Mouse (Mus musculus): ENCODE results near the gene Rbm6. TPM values are rescaled to one million over a fixed set of nuclear protein-coding genes. Genes with fewer than 3 reads are reported as not detected.
A peak's percentile ranks its signal among the peaks of the same experiment; 100 is the strongest.

Rbm6 gene
- total and polyA plus RNA-seq, 2 experiments: 9.9 to 34.4 TPM

- Histone ChIP-seq H3K4me1 (ENCODE audit: control insufficient read depth, insufficient read depth, low read length) (peaks cover 3% of the 10 kb centered on the region; the same call in 1 of the 2 replicates), H3K36me3 (ENCODE audit: control insufficient read depth, insufficient read depth, low read length) (peaks cover 6% of the 10 kb centered on the region; the same call in 1 of the 2 replicates), H3K4me3 (ENCODE audit: insufficient read depth, low read depth, low read length) (no peak overlapping the region), H3K79me2 (ENCODE audit: control insufficient read depth, insufficient read depth, low read length) (peaks cover 14% of the 10 kb centered on the region; the same call in 1 of the 2 replicates), H3K27me3 (ENCODE audit: control insufficient read depth, insufficient read depth, low read length) (no peaks in the 10 kb centered on the region), H3K9ac (ENCODE audit: low read depth, low read length) (no peak overlapping the region), H3K27ac (replicated peaks; ENCODE audit: insufficient read depth, low read depth, low read length) (no peak overlapping the region)
- TF ChIP-seq CTCF (IDR thresholded peaks at IDR 0.05; ENCODE audit: low read depth, low read length) (no peak), POLR2A (IDR thresholded peaks at IDR 0.05; ENCODE audit: extremely low read depth, insufficient read depth, low read length) (no peak)
- WGBS: 72% methylated on average over 6 of the region's 6 CpGs
- no peak for DNase-seq (ENCODE audit: extremely low read depth, low read depth, low spot score)
These were observed 17.2 kb upstream of the Rbm6 start for GRCm38 (mm10) chr9:107890260-107890659.

DNA sequence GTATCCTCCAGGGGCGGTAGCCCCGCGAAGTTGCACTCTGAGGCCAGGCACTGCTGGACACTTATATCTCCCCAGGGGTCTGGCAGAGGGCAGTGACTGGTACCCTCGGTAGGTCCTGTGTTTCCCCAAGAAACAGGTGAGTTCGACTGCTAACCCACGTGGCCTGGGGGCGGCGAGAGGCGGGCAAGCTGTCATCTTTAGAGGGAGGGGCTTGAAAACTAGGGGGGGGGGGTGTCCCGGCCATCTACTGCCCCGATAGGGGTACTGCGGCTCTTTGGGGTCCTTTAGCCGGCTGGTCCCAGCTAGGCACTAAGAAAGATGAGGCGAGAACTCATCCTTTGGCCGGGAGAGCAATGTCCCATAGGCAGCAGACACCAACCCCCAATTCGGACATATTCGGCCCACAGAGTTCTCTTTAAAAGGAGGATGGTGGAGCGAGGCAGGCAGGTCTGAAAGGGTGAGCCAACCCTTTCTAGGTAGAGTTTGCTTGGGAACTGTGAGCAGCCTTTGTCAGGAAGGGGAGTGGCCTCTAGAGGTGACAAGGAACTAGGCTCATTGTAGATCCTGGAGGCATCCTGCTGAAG is 15.3 kb upstream of the Rbm6 start:
- peak overlapping the region; percentile 40 for H3K27ac ChIP-seq (replicated peaks; ENCODE audit: insufficient read depth, low read depth, low read length)
- H3K36me3 ChIP-seq (ENCODE audit: control insufficient read depth, insufficient read depth, low read length): peaks cover 6% of the 10 kb centered on the region; the same call in 1 of the 2 replicates
- peak overlapping the region; percentile 63 for H3K4me3 ChIP-seq (ENCODE audit: insufficient read depth, low read depth, low read length)
- no peaks in the 10 kb centered on the region for H3K27me3 ChIP-seq (ENCODE audit: control insufficient read depth, insufficient read depth, low read length)
- no peak for TF ChIP-seq POLR2A (IDR thresholded peaks at IDR 0.05; ENCODE audit: extremely low read depth, insufficient read depth, low read length)
- TF ChIP-seq CTCF (IDR thresholded peaks at IDR 0.05; ENCODE audit: low read depth, low read length): no peak
- H3K79me2 ChIP-seq (ENCODE audit: control insufficient read depth, insufficient read depth, low read length): peaks cover 14% of the 10 kb centered on the region; the same call in 1 of the 2 replicates
- peak; percentile 50 for DNase-seq (ENCODE audit: extremely low read depth, low read depth, low spot score)
- peak overlapping the region; percentile 69 for H3K9ac ChIP-seq (ENCODE audit: low read depth, low read length)
- peaks cover 3% of the 10 kb centered on the region; the same call in 1 of the 2 replicates for H3K4me1 ChIP-seq (ENCODE audit: control insufficient read depth, insufficient read depth, low read length)
- WGBS: under 1% methylated on average over 18 of the region's 18 CpGs

DNA sequence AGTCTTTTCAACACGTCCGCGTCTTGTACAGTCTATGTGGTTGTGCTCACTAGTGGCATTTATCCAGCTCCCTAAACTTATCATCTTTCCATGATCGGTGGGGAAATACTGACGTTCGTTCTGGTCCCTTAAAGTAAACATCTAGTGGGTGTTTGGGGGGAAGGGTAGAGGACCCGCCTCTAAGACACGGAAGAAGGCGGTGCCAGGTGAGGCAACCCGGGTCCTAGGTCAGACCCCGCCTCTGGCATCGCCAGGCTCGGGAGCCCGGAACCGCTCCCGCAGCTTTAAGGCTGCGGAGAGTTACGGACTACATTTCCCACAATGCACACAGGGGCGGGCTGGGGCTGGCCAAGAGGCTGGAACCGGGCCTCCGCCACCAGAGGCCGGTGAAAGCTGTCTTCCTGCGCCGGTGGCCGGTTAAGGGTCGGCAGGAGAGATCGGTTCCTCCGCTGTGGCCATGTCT is 14.8 kb upstream of the Rbm6 start, which contains the start of gene Mon1a:
Gene Mon1a, plus strand, starts transcription at position 348 of the 463 bp plus-strand sequence.
- Histone ChIP-seq H3K4me1 (ENCODE audit: control insufficient read depth, insufficient read depth, low read length) (peaks cover 3% of the 10 kb centered on the region; the same call in 1 of the 2 replicates), H3K79me2 (ENCODE audit: control insufficient read depth, insufficient read depth, low read length) (peaks cover 14% of the 10 kb centered on the region; the same call in 1 of the 2 replicates), H3K27ac (replicated peaks; ENCODE audit: insufficient read depth, low read depth, low read length) (peak within 1 kb of the TSS; percentile 40), H3K4me3 (ENCODE audit: insufficient read depth, low read depth, low read length) (peak within 1 kb of the TSS; percentile 63), H3K36me3 (ENCODE audit: control insufficient read depth, insufficient read depth, low read length) (peaks cover 6% of the 10 kb centered on the region; the same call in 1 of the 2 replicates), H3K27me3 (ENCODE audit: control insufficient read depth, insufficient read depth, low read length) (no peaks in the 10 kb centered on the region), H3K9ac (ENCODE audit: low read depth, low read length) (peak within 1 kb of the TSS; percentile 69)
- WGBS: under 1% methylated on average over 28 of the region's 28 CpGs
- TF ChIP-seq CTCF (IDR thresholded peaks at IDR 0.05; ENCODE audit: low read depth, low read length) (no peak), POLR2A (IDR thresholded peaks at IDR 0.05; ENCODE audit: extremely low read depth, insufficient read depth, low read length) (peak; percentile 69)
- peak; percentile 88 for DNase-seq (ENCODE audit: extremely low read depth, low read depth, low spot score)

- no peak overlapping the region for H3K9ac ChIP-seq (ENCODE audit: low read depth, low read length)
- H3K36me3 ChIP-seq (ENCODE audit: control insufficient read depth, insufficient read depth, low read length): no peaks in the 10 kb centered on the region
- no peaks in the 10 kb centered on the region for H3K27me3 ChIP-seq (ENCODE audit: control insufficient read depth, insufficient read depth, low read length)
- no peaks in the 10 kb centered on the region for H3K4me1 ChIP-seq (ENCODE audit: control insufficient read depth, insufficient read depth, low read length)
- no peak overlapping the region for H3K4me3 ChIP-seq (ENCODE audit: insufficient read depth, low read depth, low read length)
- H3K27ac ChIP-seq (replicated peaks; ENCODE audit: insufficient read depth, low read depth, low read length): no peak overlapping the region
- DNase-seq (ENCODE audit: extremely low read depth, low read depth, low spot score): no peak
- H3K79me2 ChIP-seq (ENCODE audit: control insufficient read depth, insufficient read depth, low read length): no peaks in the 10 kb centered on the region
- WGBS: 71% methylated on average over 4 of the region's 4 CpGs
- TF ChIP-seq CTCF (IDR thresholded peaks at IDR 0.05; ENCODE audit: low read depth, low read length) (no peak), POLR2A (IDR thresholded peaks at IDR 0.05; ENCODE audit: extremely low read depth, insufficient read depth, low read length) (no peak)
These were observed 7.4 kb upstream of the Rbm6 start for GRCm38 (mm10) chr9:107880411-107880810.

GRCm38 (mm10) chr9:107872350-107873098 is 513 bp downstream of the Rbm6 start:
- under 1% methylated on average over 80 of the region's 80 CpGs for WGBS
- no peaks in the 10 kb centered on the region for H3K36me3 ChIP-seq (ENCODE audit: control insufficient read depth, insufficient read depth, low read length)
- H3K9ac ChIP-seq (ENCODE audit: low read depth, low read length): peak overlapping the region; percentile 95
- peak overlapping the region; percentile 84 for H3K4me3 ChIP-seq (ENCODE audit: insufficient read depth, low read depth, low read length)
- H3K4me1 ChIP-seq (ENCODE audit: control insufficient read depth, insufficient read depth, low read length): peaks cover 4% of the 10 kb centered on the region; the same call in 1 of the 2 replicates
- peak overlapping the region; percentile 93 for H3K27ac ChIP-seq (replicated peaks; ENCODE audit: insufficient read depth, low read depth, low read length)
- peak; percentile 92 for DNase-seq (ENCODE audit: extremely low read depth, low read depth, low spot score)
- H3K79me2 ChIP-seq (ENCODE audit: control insufficient read depth, insufficient read depth, low read length): peaks cover 8% of the 10 kb centered on the region; the same call in 1 of the 2 replicates
- TF ChIP-seq CTCF (IDR thresholded peaks at IDR 0.05; ENCODE audit: low read depth, low read length) (no peak), POLR2A (IDR thresholded peaks at IDR 0.05; ENCODE audit: extremely low read depth, insufficient read depth, low read length) (peak; percentile 71; the same call in 1 of the 2 replicates)
- H3K27me3 ChIP-seq (ENCODE audit: control insufficient read depth, insufficient read depth, low read length): no peaks in the 10 kb centered on the region
